Mouse (Mus musculus) testis, adult 2 months (tissue): ENCODE results near the gene Nfic.

Experiments
- CTCF ChIP-seq: fragments of 200-500 bp; IDR thresholded peaks from 2 replicates; pipeline ENCODE4 v1.5.1; 2012; ENCODE audit warnings: low read depth, mild to moderate bottlenecking, inconsistent platforms, low read length, moderate library complexity; ENCODE audit not compliant: control insufficient read depth, insufficient read depth, insufficient replicate concordance
- POLR2A ChIP-seq: fragments of 200-500 bp; IDR thresholded peaks from 2 replicates; pipeline ENCODE4 v1.6.1; 2012; ENCODE audit warnings: low read depth, mild to moderate bottlenecking, inconsistent platforms, low read length, moderate library complexity; ENCODE audit not compliant: control insufficient read depth

DNA sequence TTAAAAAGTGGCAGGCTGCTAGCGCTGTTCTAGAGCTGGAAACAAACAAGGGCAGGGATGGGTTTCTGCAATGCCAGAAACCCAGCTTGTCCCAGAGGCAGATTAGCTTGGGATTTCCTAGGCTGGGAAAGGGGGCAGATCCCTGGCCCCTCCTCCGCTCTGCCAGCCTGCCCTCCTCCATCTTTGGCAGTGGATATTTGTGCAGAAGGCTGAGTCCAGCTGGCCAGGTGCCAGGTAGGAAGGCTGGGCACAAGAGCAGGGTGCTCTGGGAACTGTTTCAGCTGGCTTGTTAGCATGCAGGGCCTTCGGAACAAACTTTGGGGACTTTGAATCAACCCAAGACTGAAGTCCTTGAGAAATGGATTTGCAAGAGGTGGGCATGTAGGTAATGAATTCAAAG lies 20.0 kb downstream of the Nfic start:
- TF ChIP-seq POLR2A = no peak
- no peak for TF ChIP-seq CTCF
